Mouse (Mus musculus): Measurements from ENCODE around the gene Ccdc116.

Gene Ccdc116

DNA sequence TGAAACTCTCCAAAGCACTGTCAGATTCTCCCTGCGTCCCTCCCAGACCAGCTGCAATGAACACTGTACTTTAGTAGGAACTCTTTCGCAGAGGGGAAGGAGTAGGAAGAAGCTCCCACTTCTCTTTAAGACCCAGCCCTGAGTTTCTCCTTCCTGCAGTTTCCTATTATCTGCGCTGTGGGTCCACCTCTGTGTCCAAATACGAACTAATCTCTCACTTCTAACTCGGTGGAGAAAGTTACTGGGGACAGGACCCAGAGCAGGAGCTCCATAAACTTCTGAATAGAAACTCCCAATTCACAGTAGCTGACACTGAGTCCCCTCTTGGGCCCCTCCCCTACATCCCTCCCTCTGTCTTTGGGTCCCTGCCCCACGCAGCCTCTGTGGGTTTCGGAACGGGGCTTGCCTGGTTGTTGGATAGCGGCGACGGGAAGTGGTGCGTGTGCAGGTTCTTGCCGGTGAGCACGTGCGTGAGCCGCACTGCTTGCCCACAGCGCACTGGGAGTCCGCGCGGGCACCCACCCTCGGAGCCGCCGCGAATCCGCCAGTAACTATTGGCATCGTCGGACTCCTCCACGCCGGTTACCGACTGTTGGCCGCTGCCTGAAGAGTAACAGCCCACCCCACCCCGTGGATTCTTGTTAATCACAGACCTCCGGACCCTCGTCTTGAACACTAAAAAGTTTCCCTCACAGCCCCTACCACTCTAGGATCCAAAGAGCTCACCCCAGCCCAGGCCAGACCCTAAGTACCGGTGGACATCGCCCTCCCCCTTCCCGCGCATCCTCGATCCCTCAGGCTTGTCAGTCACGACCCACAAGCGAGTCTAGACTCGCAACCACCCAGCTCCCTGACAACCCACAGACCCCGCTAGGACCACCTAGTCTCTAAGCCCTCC, 15.6 kb downstream of the Ccdc116 start:
- no peak for DNase-seq (ENCODE audit: low read depth, low spot score)

DNA sequence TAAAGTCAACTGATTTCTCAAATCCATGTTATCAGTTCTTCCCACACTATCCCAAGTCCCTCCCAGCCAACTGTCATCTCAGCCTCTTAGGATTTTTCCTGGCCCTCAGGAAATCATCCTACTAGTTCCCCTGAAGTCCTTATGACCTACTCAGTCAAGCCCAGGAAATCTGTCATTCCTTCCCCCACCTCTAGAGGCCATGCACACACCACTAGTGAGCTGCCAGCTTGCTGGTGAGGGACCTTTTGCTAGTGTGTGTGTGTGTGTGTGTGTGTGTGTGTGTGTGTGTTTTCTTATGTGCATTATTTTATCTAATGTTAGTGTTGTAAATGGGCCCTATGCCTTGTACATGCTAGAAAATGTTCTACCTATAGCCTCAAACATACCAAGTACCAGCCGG, 19.7 kb downstream of the Ccdc116 start:
- DNase-seq (ENCODE audit: low read depth, low spot score), result no peak

DNA sequence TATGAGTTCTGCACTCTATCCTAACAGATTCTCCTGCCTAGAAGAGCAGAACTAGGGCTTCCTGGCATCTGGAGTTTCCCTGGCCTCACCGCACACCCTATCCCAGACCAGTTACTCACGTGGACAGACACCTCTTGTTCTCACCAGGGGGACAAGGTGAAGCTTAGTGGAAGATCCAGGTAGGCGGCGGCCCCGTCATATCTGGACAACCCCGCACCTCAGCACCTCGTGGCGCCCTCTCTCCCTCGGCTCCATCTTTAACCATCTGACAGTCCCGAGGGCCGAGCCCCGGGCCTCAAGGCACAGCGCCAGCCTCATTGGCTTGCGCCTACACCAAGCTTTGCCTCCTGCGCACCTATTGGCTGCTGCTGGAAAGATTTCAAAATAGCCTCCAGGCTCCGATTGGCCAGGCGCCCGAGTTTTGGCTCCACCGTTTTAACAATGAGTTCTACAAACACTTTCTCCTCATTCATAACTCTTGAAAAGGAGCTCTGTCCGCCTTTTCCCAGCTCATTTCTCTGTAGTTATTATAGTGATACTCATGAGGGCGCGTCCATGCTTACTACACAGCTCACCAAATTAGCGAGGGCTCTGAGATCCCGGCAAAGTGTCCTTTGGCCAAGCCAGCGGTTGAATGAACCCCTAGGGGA, 22.0 kb downstream of the Ccdc116 start, which contains the start of gene 2610318N02Rik:
Gene 2610318N02Rik, minus strand, starts transcription at position 297 of the 650 bp plus-strand sequence.
- peak; percentile 91 for DNase-seq (ENCODE audit: low read depth, low spot score)

DNA sequence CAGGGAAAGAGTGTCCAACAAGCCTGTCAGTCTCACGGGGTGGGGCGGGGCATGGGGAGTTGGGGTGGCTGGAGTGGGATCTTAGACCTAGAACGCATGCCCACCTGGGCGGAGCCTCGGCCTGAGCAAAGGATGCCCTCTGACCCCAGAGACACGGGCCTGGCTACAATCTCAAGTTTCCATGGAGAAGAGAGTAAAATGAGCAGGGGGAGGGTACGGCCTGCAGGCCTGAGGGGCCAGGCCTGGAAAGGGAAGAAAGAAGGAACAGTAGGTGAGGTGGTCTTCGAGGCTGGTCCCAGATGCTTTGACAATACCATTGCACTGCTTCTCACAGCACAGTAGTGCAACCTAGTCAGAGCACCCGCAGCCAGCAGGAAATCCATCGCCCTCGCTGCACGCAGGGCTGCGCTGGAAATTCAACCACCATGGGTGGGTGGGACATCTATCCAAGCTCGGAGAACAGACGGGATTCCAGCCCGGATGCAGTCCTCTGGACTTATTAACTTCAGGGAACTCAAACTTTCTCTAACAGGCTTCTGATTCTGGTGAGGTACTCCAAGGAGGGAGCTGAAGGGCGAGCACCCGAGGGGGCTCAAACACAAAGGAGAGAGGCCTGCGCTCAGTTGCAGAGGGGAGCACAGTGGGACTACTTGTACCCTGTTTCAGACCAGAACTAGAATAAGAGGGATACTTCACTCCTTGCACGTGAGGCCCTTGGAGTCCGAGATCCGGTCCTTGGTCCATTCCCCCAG, 22.7 kb downstream of the Ccdc116 start:
- peak; percentile 66 for DNase-seq (ENCODE audit: low read depth, low spot score)

DNA sequence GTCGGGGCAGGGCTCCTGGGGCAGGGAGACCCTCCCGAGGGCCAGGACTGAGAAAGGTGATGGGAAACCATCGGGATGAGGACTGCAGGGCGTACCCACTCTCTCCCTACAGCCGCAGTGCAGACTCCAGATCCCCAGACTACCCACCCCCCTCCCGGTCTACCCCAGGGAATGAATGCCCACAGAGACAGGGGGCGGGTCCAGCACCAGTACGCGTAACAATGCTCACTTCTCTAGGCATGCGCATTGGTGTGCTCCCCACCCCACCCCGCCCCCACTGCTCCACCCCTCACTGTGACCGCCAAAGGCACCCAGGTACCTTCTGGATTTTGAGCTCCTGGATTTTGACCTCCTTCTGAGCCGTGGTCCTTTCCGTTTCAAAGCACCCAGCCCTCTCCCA, 25.5 kb downstream of the Ccdc116 start:
- DNase-seq (ENCODE audit: low read depth, low spot score), result no peak

DNA sequence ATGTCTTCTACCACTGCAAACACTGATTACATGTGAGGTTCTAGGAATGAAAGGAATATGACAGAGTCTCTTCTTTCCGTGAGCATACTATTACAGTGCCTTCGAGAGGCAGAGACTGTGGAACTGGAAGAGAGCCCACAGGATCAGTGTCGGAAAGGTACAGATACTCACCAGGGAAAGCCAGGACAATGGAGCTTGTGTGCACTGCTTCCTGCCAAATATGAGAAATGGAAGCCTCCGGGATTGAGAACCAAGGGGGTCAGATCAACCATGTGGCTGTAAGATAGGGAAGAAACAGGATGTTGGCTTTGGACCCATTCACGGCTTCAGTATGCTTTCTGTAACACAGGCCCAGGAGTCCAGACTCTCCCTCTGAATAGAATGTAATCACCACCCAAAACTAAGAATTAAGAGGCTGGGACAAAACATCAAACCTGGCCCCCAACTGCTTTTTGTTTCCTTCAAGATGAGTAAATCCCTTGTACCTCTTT, 29.7 kb downstream of the Ccdc116 start:
- DNase-seq (ENCODE audit: low read depth, low spot score), result no peak

DNA sequence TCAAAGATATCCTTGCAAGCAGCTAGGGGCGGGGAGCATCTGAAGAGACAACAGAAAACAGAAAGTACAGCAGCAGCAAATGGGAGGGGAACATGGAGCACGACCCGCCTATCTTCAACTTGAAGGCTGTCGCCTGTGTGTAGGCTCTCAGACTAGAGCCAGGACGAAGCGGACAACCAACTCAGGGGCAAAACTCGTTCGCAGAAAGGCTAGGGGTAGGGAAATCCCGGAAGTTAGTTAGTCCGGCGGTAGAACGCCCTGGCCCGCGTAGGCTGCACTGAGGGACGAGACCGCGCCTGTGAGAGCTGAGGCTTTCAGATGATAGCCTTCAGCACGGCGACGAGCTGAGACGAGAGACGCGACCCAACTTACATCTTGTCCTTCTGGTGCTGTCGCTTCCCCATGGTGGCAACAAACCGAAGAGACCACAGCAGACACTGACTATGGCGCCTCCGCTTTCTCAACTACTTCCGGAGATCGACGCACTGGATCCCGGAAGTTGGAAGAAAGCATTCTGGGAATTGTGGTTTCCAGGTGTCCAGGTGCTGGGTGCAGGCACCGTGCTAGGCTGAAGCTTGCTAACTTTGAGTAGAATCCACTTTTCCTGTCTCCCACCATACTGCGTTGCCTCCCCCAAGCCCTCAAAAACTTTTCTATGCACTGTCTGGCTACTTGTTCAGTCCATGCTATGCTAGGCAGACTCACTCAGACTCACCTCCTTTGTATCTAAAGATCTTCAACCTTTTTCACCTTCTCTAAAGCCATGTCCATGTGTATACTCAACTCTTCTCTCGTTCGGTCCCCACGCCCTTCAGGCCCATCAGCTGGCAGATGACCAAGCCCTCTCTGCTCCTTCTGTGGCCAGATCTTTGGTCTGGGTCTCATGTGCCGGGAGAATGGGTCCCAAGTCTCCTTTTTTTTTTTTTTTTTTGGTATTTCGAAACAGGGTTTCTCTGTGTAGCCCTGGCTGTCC, 36.0 kb downstream of the Ccdc116 start, which contains the start of gene Ppil2:
Gene Ppil2, minus strand, starts transcription at position 487 of the 973 bp plus-strand sequence.
- peak; percentile 81 for DNase-seq (ENCODE audit: low read depth, low spot score)

DNA sequence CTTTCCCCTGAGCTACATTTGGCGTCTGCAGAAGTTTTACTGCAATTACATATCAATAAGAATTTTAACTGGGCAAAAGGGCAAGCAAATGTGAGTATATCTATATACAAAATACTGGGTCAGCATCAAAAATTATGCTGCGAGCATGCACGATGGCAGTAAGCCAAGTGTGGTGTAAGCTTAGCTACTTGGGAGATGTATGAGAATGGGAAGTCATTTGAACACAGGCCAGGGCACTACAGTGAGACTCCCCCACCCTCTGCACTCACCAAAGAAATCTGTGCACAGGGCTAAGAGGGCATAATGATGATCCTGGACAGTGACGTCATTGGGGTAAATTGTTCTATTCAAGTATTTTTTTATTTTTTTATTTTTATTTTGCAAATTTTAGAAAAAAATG, 42.4 kb downstream of the Ccdc116 start:
- no peak for DNase-seq (ENCODE audit: low read depth, low spot score)

DNA sequence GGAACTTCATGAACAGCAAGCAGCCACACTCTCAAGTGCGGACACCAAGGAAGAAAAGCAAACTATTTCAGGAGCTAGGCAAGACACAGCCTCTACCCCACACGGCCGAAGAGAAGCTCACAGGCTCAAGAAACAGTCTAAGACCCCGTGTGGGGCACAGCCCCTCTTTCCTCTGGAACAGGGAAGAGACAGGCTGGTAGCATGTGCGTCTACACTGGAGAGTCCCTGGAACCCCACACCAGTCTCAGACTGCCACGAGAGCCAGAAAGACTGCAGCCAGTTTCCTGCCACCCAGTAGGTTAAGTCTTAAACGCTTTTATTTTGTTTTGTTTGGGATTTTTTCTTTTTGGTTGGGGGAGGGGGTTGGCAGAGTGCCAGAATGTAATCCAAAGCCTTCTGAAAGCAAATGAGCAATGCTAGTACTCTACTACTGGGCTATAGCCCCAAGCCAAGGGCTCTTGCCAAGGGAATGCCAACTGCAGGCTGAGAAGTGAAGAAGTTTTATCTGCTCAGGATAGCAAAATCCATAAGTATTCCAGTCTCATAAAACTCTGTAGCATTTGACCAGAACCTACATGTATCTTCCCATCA, 44.3 kb downstream of the Ccdc116 start:
- DNase-seq (ENCODE audit: low read depth, low spot score), result no peak

DNA sequence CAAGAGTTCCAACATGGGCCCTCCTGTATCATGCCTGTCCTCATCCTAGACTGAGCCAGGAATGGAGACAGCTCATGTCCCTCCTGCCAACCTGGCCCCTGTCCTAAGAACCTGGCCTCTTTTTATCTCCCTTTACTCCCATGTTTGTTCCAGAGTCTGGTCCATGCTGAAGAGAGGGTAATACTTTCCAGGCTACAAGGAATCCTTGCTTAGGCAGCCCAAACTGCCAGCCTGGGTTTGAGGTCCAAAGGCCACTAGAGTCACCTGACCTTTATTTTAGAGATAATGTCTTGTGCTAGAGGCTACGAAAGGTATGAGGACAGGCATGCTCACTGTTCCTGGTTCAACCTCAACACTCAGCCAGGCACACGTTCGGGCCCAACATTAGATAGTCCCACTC, 50.1 kb downstream of the Ccdc116 start:
- no peak for DNase-seq (ENCODE audit: low read depth, low spot score)
